Mouse (Mus musculus) midbrain, embryonic 15.5 days (tissue): ENCODE measurements around the gene Tmem87b. TPM values are rescaled to one million over a fixed set of nuclear protein-coding genes. Genes with fewer than 3 reads are reported as not detected.

ENCODE experiments used
- ATAC-seq: fragments of 200-750 bp; cut with Nextera tagmentation; replicated peaks from 2 replicates; pipeline ENCODE4 v1.8.0; 2017; ENCODE audit warnings: moderate TSS enrichment
- H3K27ac ChIP-seq: fragments of 300-500 bp; sonication (generic); 2 replicates; pipeline ENCODE4 v1.5.1; 2015; ENCODE audit warnings: mild to moderate bottlenecking, inconsistent platforms
- H3K27me3 ChIP-seq: fragments of 300-500 bp; sonication (generic); replicated peaks from 2 replicates; pipeline ENCODE4 v1.6.1; 2015; ENCODE audit warnings: inconsistent platforms
- H3K36me3 ChIP-seq: fragments of 300-500 bp; sonication (generic); replicated peaks from 2 replicates; pipeline ENCODE4 v1.6.1; 2015; ENCODE audit warnings: inconsistent platforms
- H3K4me1 ChIP-seq: fragments of 300-500 bp; sonication (generic); 2 replicates; pipeline ENCODE4 v1.6.1; 2015; ENCODE audit warnings: inconsistent platforms
- H3K4me2 ChIP-seq: fragments of 300-500 bp; sonication (generic); 2 replicates; pipeline ENCODE4 v1.6.1; 2015; ENCODE audit warnings: inconsistent platforms, mild to moderate bottlenecking, moderate library complexity
- H3K4me3 ChIP-seq: fragments of 300-500 bp; sonication (generic); 2 replicates; pipeline ENCODE4 v1.5.1; 2015; ENCODE audit warnings: mild to moderate bottlenecking, inconsistent platforms
- H3K9ac ChIP-seq: fragments of 300-500 bp; sonication (generic); 2 replicates; pipeline ENCODE4 v1.6.1; 2015; ENCODE audit warnings: mild to moderate bottlenecking, inconsistent platforms
- H3K9me3 ChIP-seq: fragments of 300-500 bp; sonication (generic); 2 replicates; pipeline ENCODE4 v1.6.1; 2016; ENCODE audit warnings: inconsistent platforms
- WGBS: fragments of 180-500 bp; shearing (Covaris S2); methylation state at CpG from one replicate; pipeline ENCODE4 v1.1.7; 2015; ENCODE audit warnings: mixed read lengths; 5-methylcytosine and 5-hydroxymethylcytosine counted together
- polyA plus RNA-seq: library from polyadenylated mRNA; unstranded; fragments of >200 nt; fragmentation: Nextera tagmentation; extraction: Ambion mirVana; gene quantifications from 2 replicates; pipeline ENCODE4 v1.2.1, GENCODE M21; 2015

Gene Tmem87b
- 36.8 and 38.9 TPM in 2 replicates for polyA plus RNA-seq

GRCm38 (mm10) chr2:128817786-128818681 lies at the start of gene Tmem87b:
Tmem87b (plus strand) TSS chr2:128818118.
- ATAC-seq = peak; percentile 97
- peak within 1 kb of the TSS; percentile 84 for H3K4me3 ChIP-seq
- peak within 1 kb of the TSS; percentile 79 for H3K4me2 ChIP-seq
- peaks cover 19% of the 10 kb centered on the region for H3K4me1 ChIP-seq
- H3K27me3 ChIP-seq = no peaks in the 10 kb centered on the region
- H3K9me3 ChIP-seq = no peaks in the 10 kb centered on the region
- peak within 1 kb of the TSS; percentile 93 for H3K27ac ChIP-seq
- H3K36me3 ChIP-seq = no peaks in the 10 kb centered on the region
- peak within 1 kb of the TSS; percentile 80 for H3K9ac ChIP-seq
- under 1% methylated on average over 58 of the region's 59 CpGs for WGBS

DNA sequence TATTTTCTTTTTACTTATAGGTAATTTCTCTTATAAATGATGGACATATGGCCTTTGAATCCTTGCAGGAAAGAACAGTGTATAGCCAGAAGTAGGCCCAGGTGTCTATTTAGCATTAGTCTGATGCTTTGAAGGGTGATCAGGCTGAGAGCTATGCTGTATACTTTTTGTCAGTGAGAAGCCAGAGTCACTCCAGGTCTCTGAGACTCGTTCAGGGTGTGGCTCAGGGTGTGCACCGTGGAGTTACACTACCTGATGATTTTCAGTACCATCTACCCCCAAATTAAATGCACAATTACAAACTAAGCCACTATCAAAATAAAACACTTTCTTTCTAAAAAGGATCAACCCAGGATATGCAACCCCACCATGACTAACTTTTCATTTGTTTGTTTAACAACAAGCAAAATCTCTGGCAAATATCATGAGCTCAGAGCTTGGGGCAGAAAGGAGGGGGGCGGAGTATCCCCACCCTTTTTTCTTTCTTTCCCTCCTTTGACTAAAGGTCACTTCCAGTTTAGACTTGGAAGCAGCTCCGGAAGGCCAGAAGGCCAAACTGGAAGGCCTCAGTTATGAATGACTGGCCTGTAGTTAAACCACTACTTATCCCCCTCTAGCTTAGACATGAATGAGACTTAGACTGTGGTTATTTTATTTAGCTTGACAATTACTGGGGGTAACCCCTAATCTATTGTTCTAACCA lies 49.2 kb upstream of the Tmem87b start:
- ATAC-seq = no peak
- 75% methylated on average over 4 of the region's 4 CpGs for WGBS

DNA sequence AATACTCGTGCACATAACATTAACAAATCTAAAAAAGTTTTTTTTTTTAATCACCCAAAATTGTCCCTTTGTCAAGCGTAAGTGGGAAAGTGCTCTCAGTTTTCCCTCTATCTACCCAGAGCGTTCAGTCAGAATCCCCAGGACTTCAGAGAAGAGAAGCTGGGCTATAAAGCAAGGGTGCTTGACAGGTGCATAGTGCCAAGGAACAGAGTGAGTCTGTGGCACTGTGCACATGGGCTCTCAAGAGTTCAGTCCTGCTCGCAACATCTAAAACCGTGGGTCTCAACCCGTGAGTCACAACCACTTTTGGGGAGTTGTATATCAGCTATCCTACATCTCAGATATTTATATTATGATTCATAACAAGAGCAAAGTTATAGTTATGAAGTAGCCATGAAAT lies 47.4 kb upstream of the Tmem87b start:
- H3K9me3 ChIP-seq = no peaks in the 10 kb centered on the region
- H3K27me3 ChIP-seq = no peaks in the 10 kb centered on the region
- H3K27ac ChIP-seq = no peak overlapping the region
- no peaks in the 10 kb centered on the region for H3K36me3 ChIP-seq
- H3K9ac ChIP-seq = no peak overlapping the region
- WGBS = 90% methylated on average over 6 of the region's 6 CpGs
- no peaks in the 10 kb centered on the region for H3K4me1 ChIP-seq
- no peak overlapping the region for H3K4me2 ChIP-seq
- no peak for ATAC-seq
- H3K4me3 ChIP-seq = no peak overlapping the region

More for the DNA sequence above, 49.2 kb upstream of the Tmem87b start:
- H3K27ac ChIP-seq = no peak overlapping the region
- no peaks in the 10 kb centered on the region for H3K4me1 ChIP-seq
- no peak overlapping the region for H3K4me3 ChIP-seq
- no peak overlapping the region for H3K4me2 ChIP-seq
- H3K9me3 ChIP-seq = no peaks in the 10 kb centered on the region
- no peaks in the 10 kb centered on the region for H3K36me3 ChIP-seq
- no peak overlapping the region for H3K9ac ChIP-seq
- H3K27me3 ChIP-seq = no peaks in the 10 kb centered on the region

DNA sequence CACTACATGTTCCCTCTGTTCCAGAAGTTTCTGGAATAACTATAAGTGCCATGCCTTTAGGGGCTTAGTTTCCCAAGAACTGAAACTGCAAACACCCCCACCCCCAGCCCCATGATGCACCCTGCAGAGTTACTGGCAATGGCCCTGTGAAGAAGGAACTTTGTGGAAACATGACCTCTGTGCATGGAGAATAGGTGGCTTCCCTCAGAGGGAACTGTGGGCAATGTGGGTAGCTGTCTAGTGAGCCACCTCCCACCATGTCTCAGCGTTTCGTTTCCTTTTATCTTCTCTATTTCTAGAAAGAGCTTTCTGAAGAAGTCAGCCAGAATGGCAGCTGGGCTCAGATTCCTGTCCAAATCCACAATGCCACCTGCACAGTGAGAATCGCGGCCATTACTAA lies 46.9 kb upstream of the Tmem87b start:
- WGBS = 93% methylated on average over 4 of the region's 4 CpGs
- H3K27ac ChIP-seq = no peak overlapping the region
- H3K9me3 ChIP-seq = no peaks in the 10 kb centered on the region
- ATAC-seq = no peak
- H3K4me2 ChIP-seq = no peak overlapping the region
- no peaks in the 10 kb centered on the region for H3K27me3 ChIP-seq
- no peak overlapping the region for H3K4me3 ChIP-seq
- no peak overlapping the region for H3K9ac ChIP-seq
- no peaks in the 10 kb centered on the region for H3K4me1 ChIP-seq
- no peaks in the 10 kb centered on the region for H3K36me3 ChIP-seq

GRCm38 (mm10) chr2:128771750-128772338 lies 46.1 kb upstream of the Tmem87b start:
- Histone ChIP-seq H3K27ac (no peak overlapping the region), H3K4me2 (no peak overlapping the region), H3K36me3 (no peaks in the 10 kb centered on the region), H3K9me3 (no peaks in the 10 kb centered on the region), H3K9ac (no peak overlapping the region), H3K27me3 (no peaks in the 10 kb centered on the region), H3K4me1 (no peaks in the 10 kb centered on the region), H3K4me3 (no peak overlapping the region)
- ATAC-seq = no peak
- 91% methylated on average over 7 of the region's 7 CpGs for WGBS

DNA sequence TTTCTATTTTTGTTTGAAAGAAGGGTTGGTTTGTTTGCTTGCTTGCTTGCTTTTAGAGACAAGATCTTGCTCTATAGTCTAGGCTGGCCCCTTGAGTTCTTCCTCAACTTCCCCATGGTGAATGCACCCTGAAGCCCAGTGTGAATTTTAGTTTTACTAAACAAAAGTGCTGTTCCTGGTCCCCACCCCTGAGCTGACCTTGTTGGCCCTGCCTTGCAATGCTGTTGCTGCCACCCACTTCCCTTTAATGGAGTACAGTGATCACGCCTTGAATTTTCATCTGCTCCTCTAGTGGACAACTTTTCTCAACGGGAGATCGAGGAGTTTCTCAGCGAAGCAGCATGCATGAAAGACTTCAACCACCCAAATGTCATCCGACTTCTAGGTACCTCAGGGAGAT lies 35.7 kb upstream of the Tmem87b start:
- WGBS = 90% methylated on average over 5 of the region's 5 CpGs
- no peak for ATAC-seq
- Histone ChIP-seq H3K9me3 (no peaks in the 10 kb centered on the region), H3K27ac (no peak overlapping the region), H3K4me1 (no peaks in the 10 kb centered on the region), H3K27me3 (no peaks in the 10 kb centered on the region), H3K4me2 (no peak overlapping the region), H3K9ac (no peak overlapping the region), H3K36me3 (no peaks in the 10 kb centered on the region), H3K4me3 (no peak overlapping the region)

GRCm38 (mm10) chr2:128783660-128784345 lies 34.1 kb upstream of the Tmem87b start:
- no peak overlapping the region for H3K27ac ChIP-seq
- no peaks in the 10 kb centered on the region for H3K9me3 ChIP-seq
- H3K4me3 ChIP-seq = no peak overlapping the region
- H3K27me3 ChIP-seq = no peaks in the 10 kb centered on the region
- ATAC-seq = no peak
- 87% methylated on average over 10 of the region's 10 CpGs for WGBS
- H3K4me2 ChIP-seq = no peak overlapping the region
- no peak overlapping the region for H3K9ac ChIP-seq
- H3K36me3 ChIP-seq = no peaks in the 10 kb centered on the region
- H3K4me1 ChIP-seq = no peaks in the 10 kb centered on the region

DNA sequence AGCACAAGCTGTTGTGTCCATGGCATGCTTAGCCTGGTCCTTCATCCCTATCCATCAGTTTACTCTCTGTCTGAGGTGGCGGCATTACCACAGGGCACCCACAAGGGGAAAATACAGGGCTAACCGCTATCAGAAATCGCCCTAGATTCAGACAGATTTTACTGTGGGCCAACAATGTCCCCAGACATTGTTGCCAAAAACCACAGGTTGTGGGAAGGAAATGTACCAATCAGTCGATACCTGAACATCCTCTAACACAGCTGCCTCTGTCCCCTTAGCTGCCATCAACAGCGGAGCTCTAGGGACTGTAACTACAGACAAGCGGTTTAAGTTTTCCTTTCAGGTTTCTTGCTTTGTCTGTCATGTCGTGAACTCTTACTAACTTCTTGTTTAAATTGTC lies 33.1 kb upstream of the Tmem87b start:
- H3K4me1 ChIP-seq = no peaks in the 10 kb centered on the region
- H3K27ac ChIP-seq = no peak overlapping the region
- no peak overlapping the region for H3K4me3 ChIP-seq
- H3K9ac ChIP-seq = no peak overlapping the region
- H3K27me3 ChIP-seq = no peaks in the 10 kb centered on the region
- H3K4me2 ChIP-seq = no peak overlapping the region
- ATAC-seq = no peak
- WGBS = 95% methylated on average over 7 of the region's 7 CpGs
- no peaks in the 10 kb centered on the region for H3K9me3 ChIP-seq
- no peaks in the 10 kb centered on the region for H3K36me3 ChIP-seq

DNA sequence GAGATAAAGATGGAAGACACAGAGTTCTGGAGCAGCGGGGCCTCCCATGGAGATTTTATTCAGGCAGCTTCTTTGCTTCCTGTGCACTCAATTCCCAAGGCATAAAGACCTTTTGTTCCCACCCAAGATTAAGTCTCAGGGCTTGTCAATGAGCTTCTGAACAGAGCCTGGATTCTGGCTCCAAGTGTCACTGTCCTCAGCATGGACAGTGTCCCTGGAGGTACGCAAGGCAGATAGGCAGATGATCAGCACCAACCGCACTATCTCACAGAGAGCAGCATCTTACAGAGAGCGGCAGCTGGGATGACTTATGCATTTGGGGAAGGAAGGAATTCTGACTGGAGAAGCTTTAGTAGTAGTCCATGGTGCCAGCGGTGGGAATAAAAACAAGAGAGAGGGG lies 31.6 kb upstream of the Tmem87b start:
- ATAC-seq = no peak
- WGBS = 17% methylated on average over 5 of the region's 5 CpGs

GRCm38 (mm10) chr2:128786795-128787194 lies 31.1 kb upstream of the Tmem87b start:
- no peak overlapping the region for H3K9ac ChIP-seq
- H3K4me2 ChIP-seq = no peak overlapping the region
- no peak overlapping the region for H3K27ac ChIP-seq
- whole genome bisulfite sequencing = 68% methylated on average over 1 of the region's 1 CpGs
- no peaks in the 10 kb centered on the region for H3K36me3 ChIP-seq
- no peaks in the 10 kb centered on the region for H3K9me3 ChIP-seq
- H3K4me3 ChIP-seq = no peak overlapping the region
- H3K27me3 ChIP-seq = no peaks in the 10 kb centered on the region
- no peak for ATAC-seq
- H3K4me1 ChIP-seq = no peaks in the 10 kb centered on the region

More for the DNA sequence above, 31.6 kb upstream of the Tmem87b start:
- Histone ChIP-seq H3K27ac (no peak overlapping the region), H3K4me3 (no peak overlapping the region), H3K36me3 (no peaks in the 10 kb centered on the region), H3K9me3 (no peaks in the 10 kb centered on the region), H3K4me1 (no peaks in the 10 kb centered on the region), H3K27me3 (no peaks in the 10 kb centered on the region), H3K4me2 (no peak overlapping the region), H3K9ac (no peak overlapping the region)

DNA sequence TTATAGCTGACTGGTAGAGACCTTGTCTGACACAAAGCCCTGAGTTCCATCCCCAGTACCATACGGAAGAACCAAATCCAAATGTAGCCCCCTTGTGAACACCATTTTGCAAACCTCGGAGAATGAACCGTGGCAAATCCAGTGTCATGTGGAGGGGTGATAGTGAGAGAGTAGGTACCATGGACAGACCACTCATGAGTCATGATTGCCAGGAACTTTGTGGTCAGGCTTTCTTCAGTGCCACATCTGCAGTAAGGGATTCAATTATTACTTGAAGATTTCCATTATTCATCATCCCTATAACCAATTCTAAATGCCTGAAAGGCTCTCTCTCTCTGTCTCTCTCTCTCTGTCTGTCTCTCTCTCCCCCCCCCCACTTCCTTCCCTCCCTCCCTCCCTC lies 30.1 kb upstream of the Tmem87b start:
- 94% methylated on average over 3 of the region's 3 CpGs for WGBS
- no peaks in the 10 kb centered on the region for H3K9me3 ChIP-seq
- no peak overlapping the region for H3K4me2 ChIP-seq
- ATAC-seq = no peak
- H3K27me3 ChIP-seq = no peaks in the 10 kb centered on the region
- H3K27ac ChIP-seq = no peak overlapping the region
- H3K4me3 ChIP-seq = no peak overlapping the region
- H3K9ac ChIP-seq = no peak overlapping the region
- H3K4me1 ChIP-seq = no peaks in the 10 kb centered on the region
- H3K36me3 ChIP-seq = no peaks in the 10 kb centered on the region
